Mouse (Mus musculus) megakaryocyte, embryonic 14.5 days (primary cell): ENCODE data around the gene Aspscr1. TPM values are rescaled to one million over a fixed set of nuclear protein-coding genes. Genes with fewer than 3 reads are reported as not detected.

Experiments
- H3K27me3 ChIP-seq: replicated peaks from 2 replicates; pipeline ENCODE3; 2012; ENCODE audit warnings: inconsistent platforms
- H3K36me3 ChIP-seq: replicated peaks from 2 replicates; pipeline ENCODE3; 2012; ENCODE audit warnings: low read length, inconsistent platforms, mixed read lengths
- H3K4me1 ChIP-seq: 2 replicates; pipeline ENCODE4 v1.6.1; 2012; ENCODE audit warnings: inconsistent platforms
- H3K4me3 ChIP-seq: replicated peaks from 2 replicates; pipeline ENCODE3; 2012; ENCODE audit warnings: moderate library complexity, mild to moderate bottlenecking, inconsistent platforms
- H3K9me3 ChIP-seq: 2 replicates; pipeline ENCODE4 v1.6.1; 2012; ENCODE audit warnings: inconsistent platforms
- FLI1 ChIP-seq: IDR thresholded peaks from 2 replicates; pipeline ENCODE4 v1.6.1; 2012; ENCODE audit warnings: low read length, inconsistent platforms, mixed read lengths
- GATA1 ChIP-seq: IDR thresholded peaks from 3 replicates; pipeline ENCODE4 v1.6.1; 2012; ENCODE audit warnings: mixed read lengths, low read length, inconsistent platforms, borderline replicate concordance
- polyA plus RNA-seq: library from polyadenylated mRNA; stranded (reverse); fragments of >175 nt; gene quantifications from 2 replicates; pipeline ENCODE4 v1.2.3, GENCODE M21; 2012; ENCODE audit warnings: low replicate concordance; ENCODE audit not compliant: insufficient read depth

Aspscr1 gene
- polyA plus RNA-seq, result 237 and 458 TPM in 2 replicates

DNA sequence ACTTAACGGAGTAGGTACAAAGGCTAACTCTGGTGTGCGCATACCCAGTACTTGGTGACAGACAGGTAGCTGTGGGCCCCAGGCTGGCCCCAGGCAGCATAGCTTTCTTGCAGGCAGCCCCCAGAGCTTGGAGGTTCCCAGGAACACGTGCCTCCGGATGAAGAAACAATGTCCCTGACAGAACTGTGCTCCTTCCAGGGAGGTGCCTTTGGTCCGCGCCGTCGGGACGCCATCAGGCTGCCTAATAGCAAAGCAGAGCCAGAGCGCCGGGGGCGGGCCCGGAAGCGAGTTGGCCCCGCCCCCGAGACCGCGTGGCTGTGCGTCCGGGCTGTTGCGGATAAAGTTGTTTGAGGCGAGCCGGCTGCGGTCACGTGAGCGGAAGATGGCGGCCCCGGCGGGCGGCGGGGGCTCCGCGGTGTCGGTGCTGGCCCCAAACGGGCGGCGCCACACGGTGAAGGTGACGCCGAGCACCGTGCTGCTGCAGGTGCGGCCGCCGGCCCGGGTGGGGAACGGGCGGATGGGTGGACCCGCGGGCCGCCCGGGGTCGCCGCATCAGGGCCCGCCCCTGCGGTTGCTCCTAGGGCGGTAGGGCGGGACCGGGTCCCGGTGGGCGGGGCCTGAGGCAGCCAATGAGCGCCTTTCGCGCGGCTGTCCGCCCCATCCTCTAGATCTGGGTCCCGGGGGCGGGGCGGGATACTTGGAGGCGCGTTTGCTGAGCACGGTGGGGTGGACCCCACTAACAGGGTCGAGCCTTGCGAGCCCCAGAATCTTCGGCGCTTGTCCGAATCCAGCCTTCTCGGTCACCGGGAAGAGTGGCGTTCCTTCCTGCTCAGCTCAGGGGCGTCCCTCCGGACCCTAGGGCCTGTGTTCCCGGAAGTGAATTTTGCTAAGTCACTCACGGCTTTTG lies at the start of gene Aspscr1:
TSS of gene Aspscr1 (plus strand) at position 287 of the 907 bp plus-strand sequence.
- H3K27me3 ChIP-seq, result peaks cover 4% of the 10 kb centered on the region
- peaks cover 54% of the 10 kb centered on the region for H3K4me1 ChIP-seq
- H3K4me3 ChIP-seq, result peak within 1 kb of the TSS; percentile 96
- H3K9me3 ChIP-seq, result no peaks in the 10 kb centered on the region
- TF ChIP-seq FLI1, result no peak
- no peak for TF ChIP-seq GATA1
- peaks cover 32% of the 10 kb centered on the region for H3K36me3 ChIP-seq

DNA sequence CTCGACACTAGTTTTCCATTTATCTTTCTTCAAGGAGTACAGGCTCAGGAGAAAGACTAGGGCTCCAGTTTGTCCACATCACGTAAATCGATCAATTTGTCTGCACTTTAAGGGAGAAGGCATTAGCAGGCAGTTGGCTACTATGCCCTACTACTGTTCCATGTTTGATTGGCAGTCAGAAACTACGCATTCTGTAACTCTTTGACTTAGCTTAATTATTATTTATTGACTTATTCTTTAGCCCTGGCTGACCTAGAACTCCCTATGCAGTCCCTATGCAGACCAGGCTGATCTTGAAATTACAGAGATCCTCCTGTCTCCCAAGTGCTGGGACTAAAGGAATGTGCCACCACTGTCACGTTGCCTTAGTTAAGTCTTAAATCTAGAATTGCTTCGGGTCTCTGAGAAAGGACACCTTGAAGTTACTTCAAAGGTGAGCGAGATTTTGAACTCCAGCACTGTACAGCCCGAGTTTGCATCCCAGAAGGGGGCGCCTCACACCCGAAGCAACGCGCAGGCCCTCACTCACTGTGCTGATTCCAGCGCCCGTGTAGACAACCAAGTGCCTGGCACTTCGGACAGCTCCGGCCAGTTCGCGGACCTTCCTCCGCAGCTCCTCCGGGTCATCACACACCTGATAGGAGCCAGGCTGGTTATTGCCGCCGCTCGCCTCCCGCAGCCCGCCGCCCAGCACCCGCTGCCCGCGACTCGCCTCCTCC lies 48.7 kb upstream of the Aspscr1 start:
- Histone ChIP-seq H3K36me3 (peaks cover 82% of the 10 kb centered on the region), H3K27me3 (no peaks in the 10 kb centered on the region), H3K9me3 (no peaks in the 10 kb centered on the region), H3K4me3 (peak overlapping the region; percentile 93), H3K4me1 (peaks cover 87% of the 10 kb centered on the region)
- TF ChIP-seq GATA1, result no peak
- no peak for TF ChIP-seq FLI1

DNA sequence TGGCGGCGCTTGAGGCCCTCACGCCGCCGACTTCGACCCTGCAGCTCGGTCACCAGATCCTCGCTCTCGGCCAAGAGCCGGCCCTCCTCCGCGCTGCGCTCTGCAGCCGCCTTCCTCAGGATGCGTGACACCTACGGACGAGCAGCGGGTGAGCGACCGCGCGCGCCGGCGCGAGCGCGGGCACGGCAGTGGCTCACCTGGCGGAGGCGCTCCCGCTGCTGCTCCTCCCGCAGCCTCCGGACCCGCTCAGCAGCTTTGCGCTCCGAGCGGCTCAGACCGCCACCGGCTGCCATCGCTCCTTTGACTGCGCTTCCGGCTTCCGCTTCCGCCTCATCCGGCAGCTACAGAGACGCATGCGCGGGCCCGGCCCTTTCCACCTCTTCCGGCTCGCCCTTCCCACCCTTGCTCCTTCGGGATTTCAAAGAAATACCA lies 48.1 kb upstream of the Aspscr1 start:
- H3K4me1 ChIP-seq, result peaks cover 91% of the 10 kb centered on the region
- H3K36me3 ChIP-seq, result peaks cover 82% of the 10 kb centered on the region
- H3K4me3 ChIP-seq, result peak overlapping the region; percentile 93
- no peak; the same call in 1 of the 2 replicates for TF ChIP-seq FLI1
- TF ChIP-seq GATA1, result no peak
- H3K9me3 ChIP-seq, result no peaks in the 10 kb centered on the region
- no peaks in the 10 kb centered on the region for H3K27me3 ChIP-seq

- H3K4me3 ChIP-seq, result peak within 1 kb of the TSS; percentile 93
- H3K27me3 ChIP-seq, result no peaks in the 10 kb centered on the region
- H3K36me3 ChIP-seq, result peaks cover 76% of the 10 kb centered on the region
- no peaks in the 10 kb centered on the region for H3K9me3 ChIP-seq
- peaks cover 89% of the 10 kb centered on the region for H3K4me1 ChIP-seq
- no peak for TF ChIP-seq FLI1
- no peak for TF ChIP-seq GATA1
Measured at GRCm38 (mm10) chr11:120625152-120625775, 47.5 kb upstream of the Aspscr1 start, which contains the start of gene Sirt7. TSS of gene Sirt7 (minus strand) at chr11:120625240.

- Histone ChIP-seq H3K36me3 (peaks cover 60% of the 10 kb centered on the region), H3K27me3 (no peaks in the 10 kb centered on the region), H3K4me3 (peak overlapping the region; percentile 93), H3K9me3 (no peaks in the 10 kb centered on the region), H3K4me1 (peaks cover 92% of the 10 kb centered on the region)
- TF ChIP-seq FLI1, result no peak
- no peak for TF ChIP-seq GATA1
Measured at GRCm38 (mm10) chr11:120626785-120627467, 45.8 kb upstream of the Aspscr1 start.

- Histone ChIP-seq H3K9me3 (no peaks in the 10 kb centered on the region), H3K4me1 (peaks cover 85% of the 10 kb centered on the region), H3K4me3 (peak overlapping the region; percentile 93), H3K27me3 (no peaks in the 10 kb centered on the region), H3K36me3 (peaks cover 52% of the 10 kb centered on the region)
- TF ChIP-seq FLI1, result no peak
- TF ChIP-seq GATA1, result no peak
Measured at GRCm38 (mm10) chr11:120627468-120628300, 45.1 kb upstream of the Aspscr1 start.

DNA sequence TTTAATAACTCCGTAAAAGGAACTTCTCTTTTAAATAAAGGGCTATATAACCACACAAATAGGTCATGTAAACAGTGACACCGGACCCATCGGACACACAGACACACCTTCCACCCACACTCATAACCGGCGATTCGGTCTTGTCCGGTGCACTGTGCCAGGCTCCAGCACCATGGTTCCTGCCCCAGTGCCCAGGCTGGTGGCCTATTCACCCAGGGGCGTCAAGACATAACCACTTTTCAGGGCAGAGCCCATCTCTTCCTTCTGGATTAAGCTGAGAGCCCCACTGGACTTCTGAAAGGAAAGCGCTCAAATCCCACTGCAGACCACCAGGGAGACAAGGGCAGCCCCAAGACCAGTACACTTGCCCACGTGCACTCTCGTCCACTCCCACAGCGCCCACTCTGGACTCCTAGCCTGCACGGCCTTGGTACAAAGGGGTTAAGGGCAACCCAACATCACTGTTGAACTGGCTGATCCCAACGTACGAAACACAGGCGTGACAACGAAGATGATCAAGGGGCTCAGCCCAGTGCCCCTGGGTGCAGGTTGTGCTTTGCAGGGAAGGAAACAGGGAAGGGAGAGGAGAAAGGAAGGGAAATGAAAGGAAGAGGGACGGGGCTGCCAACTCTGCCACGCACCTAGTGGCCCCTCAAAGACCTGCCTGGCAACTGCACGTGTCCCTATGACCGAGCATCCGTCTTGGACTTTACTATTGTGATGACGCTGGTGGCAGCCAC lies 44.0 kb upstream of the Aspscr1 start:
- Histone ChIP-seq H3K36me3 (peaks cover 41% of the 10 kb centered on the region), H3K9me3 (no peaks in the 10 kb centered on the region), H3K27me3 (no peaks in the 10 kb centered on the region), H3K4me1 (peaks cover 76% of the 10 kb centered on the region), H3K4me3 (peak overlapping the region; percentile 93)
- no peak for TF ChIP-seq FLI1
- no peak for TF ChIP-seq GATA1

- Histone ChIP-seq H3K4me1 (peaks cover 76% of the 10 kb centered on the region), H3K36me3 (peaks cover 38% of the 10 kb centered on the region), H3K4me3 (peak overlapping the region; percentile 93), H3K27me3 (no peaks in the 10 kb centered on the region), H3K9me3 (no peaks in the 10 kb centered on the region)
- TF ChIP-seq GATA1, result no peak
- no peak for TF ChIP-seq FLI1
Measured at GRCm38 (mm10) chr11:120629341-120629730, 43.4 kb upstream of the Aspscr1 start.
